Mouse (Mus musculus): ENCODE measurements around the gene H3f3a. TPM values are rescaled to one million over a fixed set of nuclear protein-coding genes. Genes with fewer than 3 reads are reported as not detected.

Gene H3f3a
- polyA plus RNA-seq, 1 experiment from 2014 or later, result 1,997 TPM

GRCm38 (mm10) chr1:180798660-180799059, 15.1 kb downstream of the H3f3a start:
- no peak for ATAC-seq
- Histone ChIP-seq H3K4me1 (peaks cover 11% of the 10 kb centered on the region), H3K4me3 (no peak overlapping the region), H3K4me2 (no peak overlapping the region), H3K27ac (no peak overlapping the region), H3K27me3 (replicated peaks) (peaks cover 21% of the 10 kb centered on the region; the same call in 1 of the 2 replicates), H3K9ac (no peak overlapping the region), H3K9me3 (replicated peaks) (no peaks in the 10 kb centered on the region), H3K36me3 (peaks cover 36% of the 10 kb centered on the region)
- WGBS (ENCODE audit: insufficient replicate concordance), result 84% methylated on average over 5 of the region's 5 CpGs

GRCm38 (mm10) chr1:180794170-180794569, 19.6 kb downstream of the H3f3a start:
- H3K9me3 ChIP-seq (replicated peaks), result no peaks in the 10 kb centered on the region; the same call in 1 of the 2 replicates
- H3K4me2 ChIP-seq, result peak overlapping the region; percentile 77
- H3K9ac ChIP-seq, result peak overlapping the region; percentile 12; the same call in 1 of the 2 replicates
- no peak overlapping the region for H3K27ac ChIP-seq
- 4% methylated on average over 21 of the region's 21 CpGs for WGBS (ENCODE audit: insufficient replicate concordance)
- H3K4me3 ChIP-seq, result peak overlapping the region; percentile 46
- peaks cover 15% of the 10 kb centered on the region for H3K4me1 ChIP-seq
- peaks cover 32% of the 10 kb centered on the region; the same call in 1 of the 2 replicates for H3K27me3 ChIP-seq (replicated peaks)
- ATAC-seq, result peak; percentile 63
- H3K36me3 ChIP-seq, result no peaks in the 10 kb centered on the region

- 11% methylated on average over 18 of the region's 18 CpGs for WGBS (ENCODE audit: insufficient replicate concordance)
- peak overlapping the region; percentile 77 for H3K4me2 ChIP-seq
- peaks cover 15% of the 10 kb centered on the region for H3K4me1 ChIP-seq
Measured at GRCm38 (mm10) chr1:180793445-180794117, 20.2 kb downstream of the H3f3a start.

GRCm38 (mm10) chr1:180792814-180793213, 20.9 kb downstream of the H3f3a start:
- Histone ChIP-seq H3K36me3 (no peaks in the 10 kb centered on the region), H3K27ac (no peak overlapping the region), H3K4me1 (peaks cover 15% of the 10 kb centered on the region), H3K4me2 (no peak overlapping the region), H3K9me3 (replicated peaks) (no peaks in the 10 kb centered on the region; the same call in 1 of the 2 replicates), H3K9ac (no peak overlapping the region), H3K27me3 (replicated peaks) (peaks cover 32% of the 10 kb centered on the region; the same call in 1 of the 2 replicates), H3K4me3 (no peak overlapping the region)
- ATAC-seq, result no peak
- WGBS (ENCODE audit: insufficient replicate concordance), result 72% methylated on average over 4 of the region's 4 CpGs

More at GRCm38 (mm10) chr1:180793445-180794117, 20.2 kb downstream of the H3f3a start:
- peak overlapping the region; percentile 46 for H3K4me3 ChIP-seq
- peak overlapping the region; percentile 12; the same call in 1 of the 2 replicates for H3K9ac ChIP-seq
- peak; percentile 66 for ATAC-seq
- H3K36me3 ChIP-seq, result no peaks in the 10 kb centered on the region
- no peak overlapping the region for H3K27ac ChIP-seq
- no peaks in the 10 kb centered on the region; the same call in 1 of the 2 replicates for H3K9me3 ChIP-seq (replicated peaks)
- H3K27me3 ChIP-seq (replicated peaks), result peaks cover 32% of the 10 kb centered on the region; the same call in 1 of the 2 replicates

- no peak overlapping the region for H3K9ac ChIP-seq
- H3K4me3 ChIP-seq, result no peak overlapping the region
- H3K4me2 ChIP-seq, result no peak overlapping the region
- 57% methylated on average over 14 of the region's 14 CpGs for WGBS (ENCODE audit: insufficient replicate concordance)
- peaks cover 29% of the 10 kb centered on the region; the same call in 1 of the 2 replicates for H3K27me3 ChIP-seq (replicated peaks)
- no peak for ATAC-seq
- H3K36me3 ChIP-seq, result no peaks in the 10 kb centered on the region
- no peaks in the 10 kb centered on the region; the same call in 1 of the 2 replicates for H3K9me3 ChIP-seq (replicated peaks)
- no peak overlapping the region for H3K27ac ChIP-seq
- peaks cover 15% of the 10 kb centered on the region for H3K4me1 ChIP-seq
Measured at GRCm38 (mm10) chr1:180791821-180792480, 21.8 kb downstream of the H3f3a start.

GRCm38 (mm10) chr1:180783580-180783928, 30.2 kb downstream of the H3f3a start:
- Histone ChIP-seq H3K27ac (no peak overlapping the region), H3K27me3 (replicated peaks) (peaks cover 22% of the 10 kb centered on the region; the same call in 1 of the 2 replicates), H3K4me2 (no peak overlapping the region), H3K4me1 (peaks cover 3% of the 10 kb centered on the region), H3K9me3 (replicated peaks) (no peaks in the 10 kb centered on the region), H3K9ac (no peak overlapping the region), H3K4me3 (no peak overlapping the region), H3K36me3 (no peaks in the 10 kb centered on the region)
- WGBS (ENCODE audit: insufficient replicate concordance), result 53% methylated on average over 3 of the region's 3 CpGs
- no peak for ATAC-seq

- ATAC-seq, result no peak
- WGBS (ENCODE audit: insufficient replicate concordance), result 70% methylated on average over 9 of the region's 9 CpGs
- no peak overlapping the region for H3K27ac ChIP-seq
Measured at GRCm38 (mm10) chr1:180782906-180783579, 30.7 kb downstream of the H3f3a start.

GRCm38 (mm10) chr1:180781250-180781649, 32.5 kb downstream of the H3f3a start:
- no peaks in the 10 kb centered on the region for H3K36me3 ChIP-seq
- WGBS (ENCODE audit: insufficient replicate concordance), result 68% methylated on average over 5 of the region's 5 CpGs
- no peaks in the 10 kb centered on the region for H3K9me3 ChIP-seq (replicated peaks)
- no peak for ATAC-seq
- H3K27me3 ChIP-seq (replicated peaks), result peaks cover 22% of the 10 kb centered on the region; the same call in 1 of the 2 replicates
- no peak overlapping the region for H3K4me2 ChIP-seq
- H3K27ac ChIP-seq, result no peak overlapping the region
- no peak overlapping the region for H3K4me3 ChIP-seq
- peaks cover 25% of the 10 kb centered on the region for H3K4me1 ChIP-seq
- no peak overlapping the region for H3K9ac ChIP-seq

More at GRCm38 (mm10) chr1:180782906-180783579, 30.7 kb downstream of the H3f3a start:
- Histone ChIP-seq H3K9ac (no peak overlapping the region), H3K4me1 (peaks cover 7% of the 10 kb centered on the region), H3K4me3 (no peak overlapping the region), H3K27me3 (replicated peaks) (peaks cover 22% of the 10 kb centered on the region; the same call in 1 of the 2 replicates), H3K4me2 (no peak overlapping the region), H3K9me3 (replicated peaks) (no peaks in the 10 kb centered on the region), H3K36me3 (no peaks in the 10 kb centered on the region)

GRCm38 (mm10) chr1:180780291-180780690, 33.5 kb downstream of the H3f3a start:
- WGBS (ENCODE audit: insufficient replicate concordance), result 81% methylated on average over 8 of the region's 8 CpGs

GRCm38 (mm10) chr1:180778941-180779340, 34.8 kb downstream of the H3f3a start:
- Histone ChIP-seq H3K27me3 (replicated peaks) (peaks cover 17% of the 10 kb centered on the region; the same call in 1 of the 2 replicates), H3K4me2 (peak overlapping the region; percentile 92), H3K9me3 (replicated peaks) (peaks cover 6% of the 10 kb centered on the region), H3K4me1 (peaks cover 28% of the 10 kb centered on the region), H3K27ac (no peak overlapping the region), H3K9ac (no peak overlapping the region), H3K36me3 (no peaks in the 10 kb centered on the region), H3K4me3 (no peak overlapping the region)
- WGBS (ENCODE audit: insufficient replicate concordance), result 82% methylated on average over 10 of the region's 10 CpGs
- ATAC-seq, result no peak

More at GRCm38 (mm10) chr1:180780291-180780690, 33.5 kb downstream of the H3f3a start:
- Histone ChIP-seq H3K27me3 (replicated peaks) (peaks cover 17% of the 10 kb centered on the region; the same call in 1 of the 2 replicates), H3K4me2 (no peak overlapping the region), H3K36me3 (no peaks in the 10 kb centered on the region), H3K27ac (no peak overlapping the region), H3K9ac (no peak overlapping the region), H3K4me1 (peaks cover 28% of the 10 kb centered on the region), H3K9me3 (replicated peaks) (no peaks in the 10 kb centered on the region), H3K4me3 (no peak overlapping the region)
- ATAC-seq, result no peak

GRCm38 (mm10) chr1:180778403-180778754, 35.4 kb downstream of the H3f3a start:
- 2% methylated on average over 13 of the region's 13 CpGs for WGBS (ENCODE audit: insufficient replicate concordance)
- H3K27ac ChIP-seq, result peak overlapping the region; percentile 86; the same call in 1 of the 2 replicates

More at GRCm38 (mm10) chr1:180778403-180778754, 35.4 kb downstream of the H3f3a start:
- H3K36me3 ChIP-seq, result no peaks in the 10 kb centered on the region
- peak overlapping the region; percentile 68 for H3K4me3 ChIP-seq
- peaks cover 17% of the 10 kb centered on the region; the same call in 1 of the 2 replicates for H3K27me3 ChIP-seq (replicated peaks)
- H3K4me2 ChIP-seq, result peak overlapping the region; percentile 92
- peak; percentile 38; the same call in 1 of the 2 replicates for ATAC-seq
- peak overlapping the region; percentile 76 for H3K9ac ChIP-seq
- peaks cover 28% of the 10 kb centered on the region for H3K4me1 ChIP-seq
- H3K9me3 ChIP-seq (replicated peaks), result peaks cover 6% of the 10 kb centered on the region

Measured in liver, embryonic 12.5 days (tissue).